Mouse (Mus musculus) MEL-GATA-1-ER (cell line): ENCODE measurements around the gene Adamts14.
A peak's percentile ranks its signal among the peaks of the same experiment; 100 is the strongest.

Experiments
- DNase-seq: peaks from one replicate; pipeline ENCODE4 v3.0.0-alpha.2; 2012; ENCODE audit warnings: low read depth; ENCODE audit errors: extremely low read depth

Adamts14 gene

GRCm38 (mm10) chr10:61275669-61276110, 2.5 kb upstream of the Adamts14 start:
- DNase-seq = peak; percentile 43

- no peak for DNase-seq
Measured at GRCm38 (mm10) chr10:61274532-61274931, 1.3 kb upstream of the Adamts14 start.

GRCm38 (mm10) chr10:61273844-61274215, 592 bp upstream of the Adamts14 start:
- DNase-seq = no peak

GRCm38 (mm10) chr10:61272631-61273030, 607 bp downstream of the Adamts14 start:
- DNase-seq = no peak

GRCm38 (mm10) chr10:61272089-61272626, 1.1 kb downstream of the Adamts14 start:
- no peak for DNase-seq

GRCm38 (mm10) chr10:61267378-61267777, 5.9 kb downstream of the Adamts14 start:
- no peak for DNase-seq

GRCm38 (mm10) chr10:61263606-61264005, 9.6 kb downstream of the Adamts14 start:
- DNase-seq = no peak

- no peak for DNase-seq
Measured at GRCm38 (mm10) chr10:61261229-61262156, 11.7 kb downstream of the Adamts14 start.

- DNase-seq = no peak
Measured at GRCm38 (mm10) chr10:61258131-61258530, 15.1 kb downstream of the Adamts14 start.

- no peak for DNase-seq
Measured at GRCm38 (mm10) chr10:61256665-61257064, 16.6 kb downstream of the Adamts14 start.

GRCm38 (mm10) chr10:61255190-61255589, 18.0 kb downstream of the Adamts14 start:
- no peak for DNase-seq

- no peak for DNase-seq
Measured at GRCm38 (mm10) chr10:61254761-61255160, 18.5 kb downstream of the Adamts14 start.

GRCm38 (mm10) chr10:61249951-61250350, 23.3 kb downstream of the Adamts14 start:
- no peak for DNase-seq

- DNase-seq = no peak
Measured at GRCm38 (mm10) chr10:61248596-61249114, 24.6 kb downstream of the Adamts14 start.

- no peak for DNase-seq
Measured at GRCm38 (mm10) chr10:61246288-61246687, 26.9 kb downstream of the Adamts14 start.

- no peak for DNase-seq
Measured at GRCm38 (mm10) chr10:61241961-61242421, 31.2 kb downstream of the Adamts14 start.

GRCm38 (mm10) chr10:61240108-61240920, 32.9 kb downstream of the Adamts14 start:
- DNase-seq = no peak

- DNase-seq = no peak
Measured at GRCm38 (mm10) chr10:61237391-61237785, 35.9 kb downstream of the Adamts14 start.

- DNase-seq = no peak
Measured at GRCm38 (mm10) chr10:61236683-61237390, 36.4 kb downstream of the Adamts14 start.

- DNase-seq = no peak
Measured at GRCm38 (mm10) chr10:61235677-61236267, 37.5 kb downstream of the Adamts14 start.
